Mouse (Mus musculus) hindbrain, embryonic 12.5 days (tissue): ENCODE measurements around the gene Gpr146. TPM values are rescaled to one million over a fixed set of nuclear protein-coding genes. Genes with fewer than 3 reads are reported as not detected.

Source experiments
- ATAC-seq: fragments of 200-750 bp; cut with Nextera tagmentation; 2 replicates; pipeline ENCODE4 v1.8.0; 2017; ENCODE audit warnings: moderate TSS enrichment; ENCODE audit not compliant: low FRiP score
- H3K27ac ChIP-seq: fragments of 300-500 bp; sonication (generic); 2 replicates; pipeline ENCODE4 v1.5.1; 2016; ENCODE audit warnings: mild to moderate bottlenecking
- H3K27me3 ChIP-seq: fragments of 300-500 bp; sonication (generic); 2 replicates; pipeline ENCODE4 v1.6.1; 2016; ENCODE audit warnings: mild to moderate bottlenecking
- H3K36me3 ChIP-seq: fragments of 300-500 bp; sonication (generic); 2 replicates; pipeline ENCODE4 v1.6.1; 2016; ENCODE audit warnings: mild to moderate bottlenecking
- H3K4me1 ChIP-seq: fragments of 300-500 bp; sonication (generic); 2 replicates; pipeline ENCODE4 v1.6.1; 2016
- H3K4me2 ChIP-seq: fragments of 300-500 bp; sonication (generic); replicated peaks from 2 replicates; pipeline ENCODE4 v1.6.1; 2016; ENCODE audit warnings: mild to moderate bottlenecking
- H3K4me3 ChIP-seq: fragments of 300-500 bp; sonication (generic); 2 replicates; pipeline ENCODE4 v1.5.1; 2016; ENCODE audit warnings: mild to moderate bottlenecking
- H3K9ac ChIP-seq: fragments of 300-500 bp; sonication (generic); 2 replicates; pipeline ENCODE4 v1.6.1; 2016; ENCODE audit warnings: mild to moderate bottlenecking, moderate library complexity
- H3K9me3 ChIP-seq: fragments of 300-500 bp; sonication (generic); replicated peaks from 2 replicates; pipeline ENCODE4 v1.6.1; 2016; ENCODE audit warnings: mild to moderate bottlenecking
- WGBS: fragments of 180-500 bp; shearing (Covaris S2); methylation state at CpG from one replicate; pipeline ENCODE4 v1.1.7; 2016; 5-methylcytosine and 5-hydroxymethylcytosine counted together
- polyA plus RNA-seq: library from polyadenylated mRNA; unstranded; fragments of >200 nt; fragmentation: Nextera tagmentation; extraction: Ambion mirVana; gene quantifications from 2 replicates; pipeline ENCODE4 v1.2.1, GENCODE M21; 2016

Gpr146 gene
- polyA plus RNA-seq, 1 experiment from 2014 or later: 2.4 TPM

DNA sequence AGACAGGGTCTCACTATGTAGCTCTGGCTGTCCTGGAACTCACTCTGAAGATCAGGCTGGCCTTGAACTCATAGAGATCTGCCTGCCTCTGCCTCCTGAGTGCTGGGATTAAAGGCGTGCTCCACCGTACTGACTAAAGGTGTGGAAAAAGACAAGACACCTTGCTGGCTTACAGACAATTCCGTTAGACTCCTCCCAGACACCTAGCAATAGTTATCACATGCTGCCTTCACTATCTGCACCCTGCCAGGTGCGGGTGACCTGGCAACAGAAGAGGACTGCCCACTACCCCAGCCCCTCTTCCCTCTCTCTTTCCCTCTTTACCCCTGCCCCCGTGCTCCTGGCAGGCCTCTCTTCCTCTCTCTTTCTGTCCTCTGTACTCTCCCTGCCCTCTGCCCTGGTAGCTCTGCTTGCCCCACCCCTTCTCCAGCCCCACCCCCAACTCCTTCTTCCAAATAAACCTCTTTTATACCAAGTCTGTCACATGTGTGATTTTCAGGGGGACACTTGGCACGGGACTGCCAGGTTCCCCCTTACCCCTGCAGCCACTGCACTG lies 3.5 kb upstream of the Gpr146 start:
- 81% methylated on average over 6 of the region's 6 CpGs for WGBS
- ATAC-seq: no peak
- Histone ChIP-seq H3K4me2 (no peak overlapping the region), H3K4me3 (no peak overlapping the region), H3K27me3 (no peaks in the 10 kb centered on the region; the same call in 1 of the 2 replicates), H3K36me3 (no peaks in the 10 kb centered on the region), H3K9ac (no peak overlapping the region), H3K9me3 (no peaks in the 10 kb centered on the region), H3K27ac (no peak overlapping the region), H3K4me1 (peaks cover 31% of the 10 kb centered on the region)

GRCm38 (mm10) chr5:139374841-139375240 lies 2.7 kb upstream of the Gpr146 start:
- Histone ChIP-seq H3K9me3 (no peaks in the 10 kb centered on the region), H3K9ac (no peak overlapping the region), H3K4me2 (no peak overlapping the region), H3K27ac (no peak overlapping the region), H3K4me3 (no peak overlapping the region), H3K27me3 (peaks cover 4% of the 10 kb centered on the region; the same call in 1 of the 2 replicates), H3K36me3 (no peaks in the 10 kb centered on the region), H3K4me1 (peaks cover 39% of the 10 kb centered on the region)
- no peak for ATAC-seq
- 84% methylated on average over 2 of the region's 2 CpGs for WGBS

DNA sequence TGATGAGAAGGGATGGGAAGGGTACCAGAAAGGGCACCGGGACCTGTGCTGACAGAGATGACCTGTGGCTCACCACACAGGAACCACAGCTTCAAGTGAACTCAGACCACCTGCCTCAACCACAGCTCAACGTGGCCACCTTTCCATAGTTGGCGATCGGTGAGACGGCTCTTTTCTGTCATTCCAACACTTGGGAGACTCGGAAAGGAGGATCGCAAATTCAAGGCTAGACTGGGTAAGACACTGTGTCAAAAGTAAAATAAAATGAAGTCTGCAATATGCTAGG lies 717 bp downstream of the Gpr146 start:
- no peak for ATAC-seq
- Histone ChIP-seq H3K4me1 (peaks cover 39% of the 10 kb centered on the region), H3K9ac (no peak overlapping the region)

GRCm38 (mm10) chr5:139378986-139379629 lies 1.6 kb downstream of the Gpr146 start:
- no peak for ATAC-seq
- H3K9me3 ChIP-seq: no peaks in the 10 kb centered on the region
- H3K4me1 ChIP-seq: peaks cover 41% of the 10 kb centered on the region
- 34% methylated on average over 21 of the region's 21 CpGs for WGBS
- H3K4me2 ChIP-seq: no peak overlapping the region
- H3K27me3 ChIP-seq: 0 out of 2 replicates have a peak, but pooled peaks cover 9% of the 10 kb centered on the region
- H3K36me3 ChIP-seq: no peaks in the 10 kb centered on the region
- H3K4me3 ChIP-seq: no peak overlapping the region
- no peak overlapping the region for H3K9ac ChIP-seq
- peak overlapping the region; percentile 24 for H3K27ac ChIP-seq

More for the DNA sequence above, 717 bp downstream of the Gpr146 start:
- no peaks in the 10 kb centered on the region for H3K9me3 ChIP-seq
- no peak overlapping the region for H3K4me3 ChIP-seq
- WGBS: 87% methylated on average over 7 of the region's 7 CpGs
- no peaks in the 10 kb centered on the region for H3K36me3 ChIP-seq
- no peak overlapping the region; the same call in 1 of the 2 replicates for H3K27ac ChIP-seq
- no peak overlapping the region for H3K4me2 ChIP-seq
- 0 out of 2 replicates have a peak, but pooled peaks cover 9% of the 10 kb centered on the region for H3K27me3 ChIP-seq

DNA sequence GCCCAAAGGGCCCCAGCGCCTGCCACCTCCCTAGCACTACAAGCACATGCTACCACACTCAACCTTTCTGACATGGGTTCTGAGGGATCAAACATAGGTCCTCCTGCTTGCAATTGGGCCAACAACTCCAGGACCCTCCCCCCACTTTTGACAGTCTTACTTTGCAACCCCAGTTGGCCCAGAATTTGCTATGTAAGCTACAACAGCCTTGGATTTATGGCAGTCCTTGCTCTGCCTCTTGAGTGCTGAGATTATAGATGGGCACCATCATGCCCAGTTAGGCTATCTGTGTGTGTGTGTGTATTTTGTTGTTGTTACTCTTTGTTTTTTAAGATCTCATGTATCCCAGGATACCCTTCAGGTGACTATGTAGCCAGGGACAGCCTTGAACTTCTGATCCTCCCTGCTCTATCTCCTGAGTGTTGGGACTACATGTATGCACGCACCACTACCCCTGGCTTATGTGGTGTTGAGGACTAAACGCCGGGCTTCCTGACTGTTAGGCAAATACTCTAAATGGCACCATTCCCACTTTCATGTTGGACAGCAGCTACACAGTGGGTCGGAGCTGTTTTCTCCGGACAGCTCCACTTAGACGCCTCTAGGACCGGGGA lies 2.4 kb downstream of the Gpr146 start:
- peak; percentile 18 for ATAC-seq
- Histone ChIP-seq H3K4me1 (peaks cover 46% of the 10 kb centered on the region), H3K36me3 (no peaks in the 10 kb centered on the region), H3K27me3 (0 out of 2 replicates have a peak, but pooled peaks cover 9% of the 10 kb centered on the region), H3K9ac (peak overlapping the region; percentile 79; the same call in 1 of the 2 replicates), H3K27ac (peak overlapping the region; percentile 67), H3K4me2 (peak overlapping the region; percentile 89), H3K4me3 (peak overlapping the region; percentile 61), H3K9me3 (no peaks in the 10 kb centered on the region)
- WGBS: 28% methylated on average over 8 of the region's 8 CpGs

- no peaks in the 10 kb centered on the region for H3K9me3 ChIP-seq
- 0 out of 2 replicates have a peak, but pooled peaks cover 9% of the 10 kb centered on the region for H3K27me3 ChIP-seq
- peak overlapping the region; percentile 79 for H3K9ac ChIP-seq
- peak overlapping the region; percentile 61 for H3K4me3 ChIP-seq
- H3K27ac ChIP-seq: peak overlapping the region; percentile 67
- H3K4me2 ChIP-seq: peak overlapping the region; percentile 89
- peaks cover 47% of the 10 kb centered on the region for H3K4me1 ChIP-seq
- WGBS: 2% methylated on average over 73 of the region's 73 CpGs
- no peaks in the 10 kb centered on the region for H3K36me3 ChIP-seq
- peak; percentile 65 for ATAC-seq
These were observed 3.1 kb downstream of the Gpr146 start for GRCm38 (mm10) chr5:139380385-139381248.

GRCm38 (mm10) chr5:139381586-139382513 lies 4.4 kb downstream of the Gpr146 start:
- peak overlapping the region; percentile 55; the same call in 1 of the 2 replicates for H3K27ac ChIP-seq
- H3K4me1 ChIP-seq: peaks cover 47% of the 10 kb centered on the region
- H3K9ac ChIP-seq: no peak overlapping the region

DNA sequence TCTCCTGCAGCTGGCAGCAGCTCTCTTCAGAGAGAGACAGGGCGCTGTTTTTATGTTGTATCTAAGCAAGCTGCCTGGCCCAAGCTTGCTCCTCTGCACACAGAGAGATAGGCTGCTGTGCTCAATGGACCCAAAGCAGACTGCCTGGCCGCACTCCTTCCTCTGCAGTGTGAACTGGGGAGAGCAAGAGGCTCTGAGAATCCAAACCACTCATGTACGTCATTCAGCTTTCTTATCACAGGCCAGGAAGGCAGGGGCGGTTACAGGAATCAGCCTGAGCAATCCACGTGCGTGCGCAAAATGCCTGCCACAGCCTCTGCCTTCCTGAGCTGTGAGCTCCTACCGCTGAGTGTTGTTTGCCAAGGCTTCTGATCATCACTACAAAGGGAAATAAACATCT lies 5.3 kb downstream of the Gpr146 start:
- Histone ChIP-seq H3K4me2 (no peak overlapping the region), H3K9me3 (no peaks in the 10 kb centered on the region), H3K9ac (no peak overlapping the region), H3K27ac (peak overlapping the region; percentile 55), H3K4me1 (peaks cover 48% of the 10 kb centered on the region), H3K27me3 (0 out of 2 replicates have a peak, but pooled peaks cover 9% of the 10 kb centered on the region), H3K36me3 (no peaks in the 10 kb centered on the region), H3K4me3 (no peak overlapping the region)
- 82% methylated on average over 8 of the region's 8 CpGs for WGBS
- ATAC-seq: no peak

More at GRCm38 (mm10) chr5:139381586-139382513, 4.4 kb downstream of the Gpr146 start:
- H3K36me3 ChIP-seq: no peaks in the 10 kb centered on the region
- H3K27me3 ChIP-seq: 0 out of 2 replicates have a peak, but pooled peaks cover 9% of the 10 kb centered on the region
- no peak for ATAC-seq
- no peaks in the 10 kb centered on the region for H3K9me3 ChIP-seq
- no peak overlapping the region for H3K4me3 ChIP-seq
- no peak overlapping the region for H3K4me2 ChIP-seq
- 84% methylated on average over 18 of the region's 18 CpGs for WGBS

DNA sequence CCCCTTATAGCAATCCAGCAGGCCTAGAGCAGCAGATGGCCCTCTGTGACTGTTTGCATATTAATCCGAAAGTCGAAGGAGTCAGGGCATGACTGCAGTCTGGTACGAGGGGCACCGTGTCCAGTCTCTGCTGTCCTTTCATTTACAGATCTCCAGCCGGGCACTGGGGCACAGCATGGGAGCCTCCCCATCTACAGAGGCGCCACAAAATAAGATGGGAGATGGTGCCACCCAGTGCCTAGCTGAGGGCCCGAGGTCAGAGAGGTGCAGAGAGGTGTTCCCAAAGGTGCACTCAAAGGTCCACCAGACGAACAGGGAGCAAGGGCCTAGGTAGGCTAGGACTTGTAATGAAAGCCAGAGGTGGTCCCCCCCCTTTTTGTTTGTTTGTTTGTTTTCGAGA lies 5.7 kb downstream of the Gpr146 start:
- no peak overlapping the region for H3K4me2 ChIP-seq
- H3K4me3 ChIP-seq: no peak overlapping the region
- H3K9ac ChIP-seq: no peak overlapping the region
- ATAC-seq: no peak
- H3K4me1 ChIP-seq: peaks cover 48% of the 10 kb centered on the region
- H3K9me3 ChIP-seq: no peaks in the 10 kb centered on the region
- peak overlapping the region; percentile 12 for H3K27ac ChIP-seq
- 75% methylated on average over 9 of the region's 9 CpGs for WGBS
- H3K36me3 ChIP-seq: no peaks in the 10 kb centered on the region
- H3K27me3 ChIP-seq: 0 out of 2 replicates have a peak, but pooled peaks cover 9% of the 10 kb centered on the region

GRCm38 (mm10) chr5:139384531-139384930 lies 7.0 kb downstream of the Gpr146 start:
- Histone ChIP-seq H3K4me3 (no peak overlapping the region), H3K9ac (no peak overlapping the region), H3K4me1 (peaks cover 50% of the 10 kb centered on the region), H3K27ac (no peak overlapping the region), H3K9me3 (no peaks in the 10 kb centered on the region), H3K36me3 (no peaks in the 10 kb centered on the region), H3K4me2 (no peak overlapping the region), H3K27me3 (0 out of 2 replicates have a peak, but pooled peaks cover 6% of the 10 kb centered on the region)
- 64% methylated on average over 10 of the region's 10 CpGs for WGBS
- ATAC-seq: no peak

DNA sequence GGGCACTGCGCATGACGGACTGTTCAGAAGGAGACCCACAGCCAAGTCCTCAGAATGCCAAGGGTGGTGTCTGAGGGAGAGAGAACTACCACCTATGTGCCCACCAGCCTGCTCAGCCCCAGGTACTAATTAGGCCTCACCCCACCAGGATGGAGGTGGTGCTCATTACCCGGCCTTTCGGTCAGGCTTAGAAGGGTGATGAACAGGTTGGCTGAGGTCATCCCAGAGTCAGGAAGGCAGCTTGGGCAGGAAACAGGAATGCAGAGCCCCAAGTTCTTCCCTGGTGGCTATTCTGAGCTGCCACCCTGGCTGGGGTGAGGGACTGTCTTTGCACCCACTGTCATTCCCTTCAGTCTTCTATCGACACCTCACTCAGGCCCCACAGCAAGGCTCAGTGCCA lies 8.6 kb downstream of the Gpr146 start:
- Histone ChIP-seq H3K27ac (no peak overlapping the region), H3K9me3 (no peaks in the 10 kb centered on the region), H3K27me3 (0 out of 2 replicates have a peak, but pooled peaks cover 5% of the 10 kb centered on the region), H3K4me2 (no peak overlapping the region), H3K9ac (no peak overlapping the region), H3K4me1 (peaks cover 53% of the 10 kb centered on the region), H3K4me3 (no peak overlapping the region), H3K36me3 (no peaks in the 10 kb centered on the region)
- 95% methylated on average over 5 of the region's 5 CpGs for WGBS
- ATAC-seq: no peak
